Mouse (Mus musculus): Measurements from ENCODE around the gene Spire2.

DNA sequence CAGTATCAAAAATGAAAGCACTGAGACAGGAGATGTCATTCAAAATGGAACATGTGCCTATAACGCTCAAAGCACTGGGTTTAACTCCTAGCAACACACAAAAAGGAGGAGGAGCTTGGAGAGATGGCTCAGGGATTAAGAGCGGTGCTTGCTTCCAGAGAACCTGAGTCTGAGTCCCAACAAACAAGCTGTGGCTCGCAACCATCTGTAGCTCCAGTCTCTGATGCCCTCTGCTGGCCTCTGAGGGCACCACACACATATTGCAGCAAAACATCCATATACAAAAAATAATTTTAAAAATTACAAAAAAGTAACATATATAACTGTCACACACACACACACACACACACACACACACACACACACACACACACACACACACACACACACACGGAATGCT lies 42.3 kb upstream of the Spire2 start:
- TF ChIP-seq TAL1 (IDR thresholded peaks at IDR 0.05; ENCODE audit: low read length), result no peak
- TF ChIP-seq GATA1 (IDR thresholded peaks at IDR 0.05; ENCODE audit: low read length), result no peak

Measured in erythroblast, embryonic 14.5 days (primary cell).